Mouse (Mus musculus): ENCODE results near the gene Tlr2. TPM values are rescaled to one million over a fixed set of nuclear protein-coding genes. Genes with fewer than 3 reads are reported as not detected.
A peak's percentile ranks its signal among the peaks of the same experiment; 100 is the strongest.
"Not testable (repeated sequence)": the region's sequence is repeated elsewhere in the genome, so short reads cannot be mapped to it uniquely, and the experiment has no call there.

Tlr2 gene
- 1.3 and 1.4 TPM in 2 replicates for polyA plus RNA-seq (2014; fragmentation: Nextera tagmentation; extraction: Ambion mirVana)

DNA sequence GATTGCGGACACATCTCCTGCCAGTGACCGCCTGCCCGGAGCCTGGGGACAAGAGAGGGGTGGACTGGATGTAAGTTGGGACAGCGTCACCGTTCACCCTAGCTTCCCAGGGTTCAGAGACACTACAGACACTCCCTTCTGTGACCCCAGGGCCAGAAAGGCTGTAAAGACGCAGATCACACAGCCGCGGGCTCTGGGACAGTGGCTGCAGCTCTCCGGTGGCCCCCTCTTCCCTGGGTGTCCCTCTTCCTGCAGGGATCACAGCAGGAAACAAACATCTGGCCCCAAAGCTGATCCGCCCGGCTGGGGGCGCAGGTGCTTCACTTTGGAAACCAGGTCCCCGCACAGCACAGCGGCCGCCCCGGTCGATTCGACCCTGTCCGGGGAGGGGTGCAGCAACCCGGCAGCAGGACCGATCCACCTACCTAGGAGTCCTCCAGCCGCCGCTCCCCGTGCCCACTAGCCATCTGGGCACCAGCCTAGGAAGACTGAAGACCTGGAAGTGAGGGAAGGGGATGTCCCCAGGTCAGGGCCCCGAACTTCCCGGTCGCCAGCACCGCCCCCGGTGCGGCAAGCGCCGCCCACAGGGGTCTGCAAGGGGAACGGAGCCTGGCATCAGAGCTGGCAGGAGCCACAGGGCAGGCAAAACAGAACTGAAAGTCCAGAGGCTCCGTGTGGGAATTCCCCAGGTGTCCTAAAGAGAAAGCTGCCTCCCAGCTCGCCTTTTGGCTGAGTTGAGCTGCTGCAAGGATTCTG, at the start of gene Tlr2:
Gene Tlr2, minus strand, starts transcription at position 673 of the 756 bp plus-strand sequence.
- Histone ChIP-seq H3K36me3 (ENCODE audit: control insufficient read depth, insufficient read depth, low read length) (no peaks in the 10 kb centered on the region), H3K4me2 (ENCODE audit: low read depth, low read length, severe bottlenecking) (peak within 1 kb of the TSS; percentile 88), H3K4me1 (replicated peaks; ENCODE audit: control insufficient read depth, insufficient read depth, low read length) (0 out of 2 replicates have a peak, but pooled peaks cover 3% of the 10 kb centered on the region), H3K27ac (ENCODE audit: low read depth, low read length) (no peak within 1 kb of the TSS), H3K9me3 (ENCODE audit: control insufficient read depth, low read length) (no peaks in the 10 kb centered on the region), H3K4me3 (ENCODE audit: low read depth, low read length) (peak within 1 kb of the TSS; percentile 53), H3K9ac (ENCODE audit: low read length) (peak within 1 kb of the TSS; percentile 62), H3K27me3 (ENCODE audit: control insufficient read depth, insufficient read depth, low read length) (no peaks in the 10 kb centered on the region; the same call in 1 of the 2 replicates)
- ATAC-seq (replicated peaks; ENCODE audit: low FRiP score) (peak; percentile 80), DNase-seq (ENCODE audit: low spot score) (peak; percentile 74)
- under 1% methylated on average over 35 of the region's 35 CpGs for WGBS

DNA sequence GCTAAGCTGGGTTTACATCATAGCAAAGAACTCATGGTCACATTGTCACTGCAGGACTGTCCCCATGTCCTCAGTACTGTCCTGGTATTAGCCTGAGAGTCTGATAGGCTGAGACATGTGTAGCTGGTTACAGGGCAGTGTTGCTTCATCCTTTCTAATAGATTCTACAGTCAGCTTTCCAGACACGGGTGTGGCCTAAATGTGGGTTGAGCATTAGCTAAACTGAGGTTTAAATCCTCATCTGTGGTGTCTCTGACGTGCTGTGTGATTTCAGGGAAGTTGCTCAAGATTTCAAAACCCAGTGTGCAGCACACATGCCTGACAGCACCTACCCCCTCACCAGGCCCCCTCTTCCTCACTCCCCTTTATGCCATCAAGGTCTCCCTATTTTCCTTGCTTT, 43.6 kb upstream of the Tlr2 start:
- WGBS = 86% methylated on average over 2 of the region's 2 CpGs
- Histone ChIP-seq H3K4me1 (replicated peaks; ENCODE audit: control insufficient read depth, insufficient read depth, low read length) (no peaks in the 10 kb centered on the region), H3K36me3 (ENCODE audit: control insufficient read depth, insufficient read depth, low read length) (no peaks in the 10 kb centered on the region), H3K9me3 (ENCODE audit: control insufficient read depth, low read length) (no peaks in the 10 kb centered on the region), H3K27me3 (ENCODE audit: control insufficient read depth, insufficient read depth, low read length) (no peaks in the 10 kb centered on the region), H3K4me3 (ENCODE audit: low read depth, low read length) (no peak overlapping the region), H3K9ac (ENCODE audit: low read length) (no peak overlapping the region), H3K27ac (ENCODE audit: low read depth, low read length) (no peak overlapping the region), H3K4me2 (ENCODE audit: low read depth, low read length, severe bottlenecking) (no peak overlapping the region)
- DNase-seq (ENCODE audit: low spot score) (no peak), ATAC-seq (replicated peaks; ENCODE audit: low FRiP score) (no peak)

DNA sequence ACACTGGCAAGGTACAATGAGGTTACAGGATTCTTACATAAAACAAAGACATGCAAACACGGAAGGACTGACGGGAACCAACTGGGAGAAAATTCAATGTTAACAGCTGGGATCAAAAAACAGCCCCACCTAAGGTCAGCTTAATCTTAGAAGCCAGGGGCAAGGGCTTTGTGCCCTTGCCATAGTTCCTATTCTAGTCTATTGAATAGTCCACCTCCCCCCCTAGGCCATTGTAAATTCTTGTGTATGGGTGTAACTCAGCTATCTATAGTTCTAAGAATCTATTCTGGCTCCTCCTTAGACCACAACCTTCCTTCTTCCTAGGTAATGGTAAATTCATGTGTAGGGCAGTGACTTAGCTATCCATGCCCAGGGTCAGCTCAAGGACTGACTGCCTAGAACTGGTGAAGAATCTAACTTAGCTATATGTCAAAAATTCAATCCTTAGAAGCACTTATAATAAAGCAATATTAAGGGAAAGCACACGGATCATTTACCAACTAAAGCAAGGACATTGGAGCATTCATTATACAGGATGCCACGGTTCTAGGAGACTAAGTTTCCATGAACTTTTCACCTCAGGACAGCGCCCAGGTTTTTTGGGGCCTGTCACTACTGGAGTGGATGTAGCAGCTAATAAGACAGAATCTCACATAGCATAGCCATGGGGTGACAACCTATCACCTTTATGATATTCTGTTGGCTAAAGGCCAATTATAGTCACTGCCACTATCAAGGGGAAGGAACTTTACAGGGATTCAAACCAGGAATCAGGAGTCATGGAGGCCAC, 37.9 kb upstream of the Tlr2 start:
- not testable (repeated sequence) for H3K9me3 ChIP-seq (ENCODE audit: control insufficient read depth, low read length); H3K27me3 ChIP-seq (ENCODE audit: control insufficient read depth, insufficient read depth, low read length); H3K27ac ChIP-seq (ENCODE audit: low read depth, low read length); ATAC-seq (replicated peaks; ENCODE audit: low FRiP score); H3K36me3 ChIP-seq (ENCODE audit: control insufficient read depth, insufficient read depth, low read length); DNase-seq (ENCODE audit: low spot score); H3K9ac ChIP-seq (ENCODE audit: low read length); H3K4me2 ChIP-seq (ENCODE audit: low read depth, low read length, severe bottlenecking); H3K4me3 ChIP-seq (ENCODE audit: low read depth, low read length); H3K4me1 ChIP-seq (replicated peaks; ENCODE audit: control insufficient read depth, insufficient read depth, low read length)
- 81% methylated on average over 5 of the region's 5 CpGs for whole genome bisulfite sequencing

DNA sequence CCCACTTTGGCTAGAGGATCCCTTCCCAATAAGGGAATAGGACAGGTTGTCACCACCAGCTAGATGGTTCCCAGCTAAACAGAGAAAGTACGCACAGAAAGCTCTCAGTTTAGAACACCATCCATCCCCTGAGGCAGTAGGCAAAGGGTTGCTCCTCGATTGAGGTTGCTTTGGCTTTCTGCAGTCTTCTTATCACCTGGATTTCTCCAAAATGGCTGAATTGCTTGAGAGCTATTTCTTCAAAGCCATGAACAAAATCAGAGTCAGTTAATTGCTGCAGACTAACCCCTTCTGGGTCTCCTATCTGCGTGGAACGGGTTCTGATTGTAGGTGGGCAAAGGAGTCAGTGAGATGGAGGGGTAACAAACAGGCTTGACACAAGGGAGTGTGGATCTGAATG, 37.2 kb upstream of the Tlr2 start:
- Histone ChIP-seq H3K9ac (ENCODE audit: low read length) (no peak overlapping the region), H3K4me2 (ENCODE audit: low read depth, low read length, severe bottlenecking) (no peak overlapping the region), H3K27ac (ENCODE audit: low read depth, low read length) (no peak overlapping the region), H3K4me1 (replicated peaks; ENCODE audit: control insufficient read depth, insufficient read depth, low read length) (no peaks in the 10 kb centered on the region), H3K27me3 (ENCODE audit: control insufficient read depth, insufficient read depth, low read length) (no peaks in the 10 kb centered on the region), H3K9me3 (ENCODE audit: control insufficient read depth, low read length) (no peaks in the 10 kb centered on the region), H3K36me3 (ENCODE audit: control insufficient read depth, insufficient read depth, low read length) (no peaks in the 10 kb centered on the region), H3K4me3 (ENCODE audit: low read depth, low read length) (no peak overlapping the region)
- ATAC-seq (replicated peaks; ENCODE audit: low FRiP score) (no peak), DNase-seq (ENCODE audit: low spot score) (no peak)
- WGBS = 88% methylated on average over 4 of the region's 4 CpGs

DNA sequence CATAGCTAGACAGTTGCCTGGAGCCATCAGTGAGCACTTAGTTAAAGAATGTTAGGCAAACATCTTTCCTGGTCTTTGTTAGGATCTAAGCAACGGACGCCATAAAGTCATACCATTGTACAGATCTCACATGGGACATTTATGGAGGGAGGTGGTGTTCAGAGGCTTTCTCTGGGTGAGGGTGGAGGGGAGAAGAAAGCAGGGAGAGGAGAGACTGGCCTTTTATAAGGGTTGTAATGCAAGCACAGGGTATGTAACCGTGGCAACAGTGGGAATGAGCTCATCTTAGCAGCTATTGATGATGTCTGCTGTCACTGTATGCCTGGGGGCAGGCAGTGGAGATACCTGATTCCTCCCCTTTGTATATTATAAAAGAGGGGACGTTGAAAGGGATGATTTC, 34.7 kb upstream of the Tlr2 start:
- ATAC-seq (replicated peaks; ENCODE audit: low FRiP score) = no peak
- no peak for DNase-seq (ENCODE audit: low spot score)
- H3K27me3 ChIP-seq (ENCODE audit: control insufficient read depth, insufficient read depth, low read length) = no peaks in the 10 kb centered on the region
- no peaks in the 10 kb centered on the region for H3K4me1 ChIP-seq (replicated peaks; ENCODE audit: control insufficient read depth, insufficient read depth, low read length)
- no peak overlapping the region for H3K27ac ChIP-seq (ENCODE audit: low read depth, low read length)
- H3K9ac ChIP-seq (ENCODE audit: low read length) = no peak overlapping the region
- H3K4me3 ChIP-seq (ENCODE audit: low read depth, low read length) = no peak overlapping the region
- H3K9me3 ChIP-seq (ENCODE audit: control insufficient read depth, low read length) = no peaks in the 10 kb centered on the region
- 75% methylated on average over 4 of the region's 4 CpGs for WGBS
- H3K4me2 ChIP-seq (ENCODE audit: low read depth, low read length, severe bottlenecking) = no peak overlapping the region
- H3K36me3 ChIP-seq (ENCODE audit: control insufficient read depth, insufficient read depth, low read length) = no peaks in the 10 kb centered on the region

DNA sequence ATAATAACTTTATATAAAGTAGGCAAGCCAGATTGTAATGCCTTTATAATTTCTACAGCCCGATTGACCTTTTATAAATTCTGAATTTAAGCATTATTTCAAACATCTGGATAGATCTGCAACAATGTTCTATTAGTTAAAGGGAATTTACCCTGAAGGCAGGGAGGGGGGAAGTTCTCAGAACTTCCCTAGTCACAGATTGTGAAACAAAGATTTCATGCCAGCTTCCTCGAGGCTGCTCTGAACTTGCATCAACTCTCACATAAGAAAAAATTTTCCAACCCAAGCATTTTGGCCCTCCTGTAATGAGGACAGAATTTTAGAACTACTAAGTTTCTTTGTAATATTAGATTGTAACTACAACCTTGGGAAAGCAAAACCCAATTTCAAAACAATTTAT, 33.5 kb upstream of the Tlr2 start:
- not testable (repeated sequence) for H3K9ac ChIP-seq (ENCODE audit: low read length); H3K9me3 ChIP-seq (ENCODE audit: control insufficient read depth, low read length); H3K27me3 ChIP-seq (ENCODE audit: control insufficient read depth, insufficient read depth, low read length); DNase-seq (ENCODE audit: low spot score); ATAC-seq (replicated peaks; ENCODE audit: low FRiP score); H3K27ac ChIP-seq (ENCODE audit: low read depth, low read length); H3K36me3 ChIP-seq (ENCODE audit: control insufficient read depth, insufficient read depth, low read length); H3K4me2 ChIP-seq (ENCODE audit: low read depth, low read length, severe bottlenecking); H3K4me1 ChIP-seq (replicated peaks; ENCODE audit: control insufficient read depth, insufficient read depth, low read length); H3K4me3 ChIP-seq (ENCODE audit: low read depth, low read length)
- WGBS = 85% methylated on average over 2 of the region's 2 CpGs

DNA sequence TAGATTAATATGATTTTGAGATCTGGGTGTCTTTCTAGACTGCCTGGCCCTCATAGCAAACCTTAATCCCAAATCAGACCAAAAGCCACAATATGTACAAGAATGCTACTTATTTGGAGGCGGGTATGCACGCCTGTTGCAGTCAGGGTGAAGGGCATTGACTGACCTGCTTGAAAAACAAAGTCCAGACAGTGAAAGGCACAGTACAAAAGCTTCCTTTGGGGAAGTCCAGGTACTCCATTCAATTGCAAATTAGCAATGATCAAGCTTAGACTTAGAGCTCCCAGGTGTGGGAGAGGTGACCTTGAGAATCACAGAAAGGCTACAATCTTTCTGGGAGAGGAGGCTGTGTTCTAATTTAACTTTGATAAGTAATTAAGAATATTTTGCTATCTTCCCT, 31.3 kb upstream of the Tlr2 start:
- not testable (repeated sequence) for H3K4me1 ChIP-seq (replicated peaks; ENCODE audit: control insufficient read depth, insufficient read depth, low read length); ATAC-seq (replicated peaks; ENCODE audit: low FRiP score); H3K36me3 ChIP-seq (ENCODE audit: control insufficient read depth, insufficient read depth, low read length); H3K9me3 ChIP-seq (ENCODE audit: control insufficient read depth, low read length); H3K27ac ChIP-seq (ENCODE audit: low read depth, low read length); H3K4me3 ChIP-seq (ENCODE audit: low read depth, low read length); H3K9ac ChIP-seq (ENCODE audit: low read length); H3K4me2 ChIP-seq (ENCODE audit: low read depth, low read length, severe bottlenecking); DNase-seq (ENCODE audit: low spot score); H3K27me3 ChIP-seq (ENCODE audit: control insufficient read depth, insufficient read depth, low read length)
- WGBS = 77% methylated on average over 2 of the region's 2 CpGs

DNA sequence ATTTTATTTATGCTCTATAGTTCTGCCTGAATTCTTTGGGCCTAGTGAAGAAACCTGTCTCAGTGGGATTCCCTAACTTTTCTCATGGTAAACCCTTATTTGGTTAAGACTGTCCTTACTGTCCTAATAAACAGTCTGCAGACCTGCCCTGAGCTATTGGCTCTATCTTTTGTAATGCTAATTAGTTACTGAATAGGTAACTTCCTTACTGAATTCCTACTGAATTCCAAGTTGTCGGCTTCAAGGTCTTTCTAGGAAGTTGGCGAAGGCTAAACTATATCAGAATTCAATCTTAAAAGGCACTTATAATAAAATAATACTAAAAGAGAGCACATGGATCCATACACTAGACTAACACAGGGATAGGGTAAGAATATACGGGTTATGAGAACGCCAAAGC, 30.4 kb upstream of the Tlr2 start:
- H3K9me3 ChIP-seq (ENCODE audit: control insufficient read depth, low read length); H3K27me3 ChIP-seq (ENCODE audit: control insufficient read depth, insufficient read depth, low read length); DNase-seq (ENCODE audit: low spot score); H3K9ac ChIP-seq (ENCODE audit: low read length); H3K27ac ChIP-seq (ENCODE audit: low read depth, low read length); H3K4me2 ChIP-seq (ENCODE audit: low read depth, low read length, severe bottlenecking); H3K4me1 ChIP-seq (replicated peaks; ENCODE audit: control insufficient read depth, insufficient read depth, low read length); H3K36me3 ChIP-seq (ENCODE audit: control insufficient read depth, insufficient read depth, low read length); H3K4me3 ChIP-seq (ENCODE audit: low read depth, low read length); ATAC-seq (replicated peaks; ENCODE audit: low FRiP score): not testable (repeated sequence)
- 87% methylated on average over 4 of the region's 4 CpGs for WGBS

Measured in forebrain, embryonic 11.5 days (tissue).